9 mouse cellular contexts compared by ENCODE assay signal in the genomic region with DNA sequence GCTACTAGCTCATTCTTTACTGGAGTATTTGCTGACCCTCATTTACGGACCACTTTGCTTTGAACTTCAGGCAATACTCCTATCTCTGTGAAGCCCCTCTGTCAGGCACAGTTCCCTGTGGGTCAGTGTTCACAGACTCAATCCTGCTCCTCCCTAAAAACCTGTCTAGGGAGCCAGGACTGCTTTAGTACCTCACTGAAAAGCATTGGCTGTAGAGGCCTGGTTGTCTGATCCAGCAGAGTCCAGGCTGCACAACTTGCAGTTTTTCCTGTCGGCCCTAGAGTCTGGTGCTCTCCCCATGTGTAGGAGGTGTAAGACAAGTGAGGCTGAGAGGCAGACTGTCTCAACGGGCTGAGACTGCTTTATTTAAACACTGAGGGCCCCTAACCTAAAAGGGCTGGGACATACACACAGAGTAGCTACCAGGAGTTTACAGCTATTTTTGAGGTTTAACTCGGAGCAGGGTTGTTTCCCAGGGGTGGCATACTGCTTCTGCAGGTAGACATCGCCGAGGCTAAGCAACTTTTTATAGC. TPM values are rescaled to one million over a fixed set of nuclear protein-coding genes. Genes with fewer than 3 reads are reported as not detected.
A peak's percentile ranks its signal among the peaks of the same experiment; 100 is the strongest.
DNase-seq lines count a peak whose midpoint lies in the region; ATAC-seq and TF ChIP-seq lines count a peak whose summit lies in the region.
"Had no signal": no experiment of that assay in that cellular context is flagged by ENCODE, and none has a peak within 500 bp of the region (broad histone marks: within the 10 kb centered on the region; RNA-seq: fewer than 3 reads in every experiment).

No protein-coding gene starts in this region.

- TF ChIP-seq CTCF in CH12.LX (conservative IDR thresholded peaks at IDR 0.05 in 1 of 2, IDR thresholded peaks at IDR 0.05 in 1 of 2; ENCODE audit: low read depth in 2 of 2, low read length in 2 of 2): no peak

- peaks cover 14% of the 10 kb centered on the region; the same call in 1 of the 2 replicates for H3K4me1 ChIP-seq in heart, embryonic 11.5 days (ENCODE audit: control insufficient read depth, insufficient read depth, low read length)
- peaks cover 7 to 35% of the 10 kb centered on the region in 2 experiments; a peak in 3 of 4 replicates for H3K4me1 ChIP-seq in CH12.LX (ENCODE audit: control insufficient read depth in 1 of 2, insufficient read depth in 2 of 2)
- H3K4me1 ChIP-seq in forebrain, embryonic 11.5 days (replicated peaks; ENCODE audit: control insufficient read depth, insufficient read depth, low read length): peaks cover 10% of the 10 kb centered on the region; the same call in 1 of the 2 replicates
- peaks cover 48% of the 10 kb centered on the region for H3K4me1 ChIP-seq in liver, embryonic 12.5 days

- no peaks in the 10 kb centered on the region for H3K36me3 ChIP-seq in heart, embryonic 11.5 days (ENCODE audit: control insufficient read depth, insufficient read depth, low read length)
- peaks cover 0 to 4% of the 10 kb centered on the region in 2 experiments for H3K36me3 ChIP-seq in CH12.LX (replicated peaks in 1 of 2; ENCODE audit: control insufficient read depth in 1 of 2, insufficient read depth in 1 of 2, low read length in 1 of 2)
- no peaks in the 10 kb centered on the region; the same call in 1 of the 2 replicates for H3K36me3 ChIP-seq in forebrain, embryonic 11.5 days (ENCODE audit: control insufficient read depth, insufficient read depth, low read length)
- no peaks in the 10 kb centered on the region for H3K36me3 ChIP-seq in liver, embryonic 12.5 days

- H3K9ac ChIP-seq in heart, embryonic 11.5 days (ENCODE audit: low read depth, low read length): peak overlapping the region; percentile 89
- H3K9ac ChIP-seq in CH12.LX (ENCODE audit: insufficient read depth, low read depth): peak overlapping the region; percentile 54; the same call in 1 of the 2 replicates
- peak overlapping the region; percentile 72 for H3K9ac ChIP-seq in forebrain, embryonic 11.5 days (ENCODE audit: low read length)
- peak overlapping the region; percentile 91 for H3K9ac ChIP-seq in liver, embryonic 12.5 days

- no peak overlapping the region for H3K27ac ChIP-seq in heart, embryonic 11.5 days (ENCODE audit: low read depth, low read length)
- no peak overlapping the region for H3K27ac ChIP-seq in CH12.LX (ENCODE audit: insufficient read depth, low read depth)
- no peak overlapping the region for H3K27ac ChIP-seq in forebrain, embryonic 11.5 days (ENCODE audit: low read depth, low read length)
- H3K27ac ChIP-seq in liver, embryonic 12.5 days: peak overlapping the region; percentile 85; the same call in 1 of the 2 replicates

- 72% methylated on average over 6 of the region's 6 CpGs for WGBS in heart, embryonic 11.5 days (ENCODE audit: insufficient replicate concordance)
- 68% methylated on average over 6 of the region's 6 CpGs for WGBS in forebrain, embryonic 11.5 days
- WGBS in liver, embryonic 12.5 days (ENCODE audit: insufficient replicate concordance): 66% methylated on average over 6 of the region's 6 CpGs

- dilution Hi-C loops in CH12.LX (cut with MboI; ENCODE audit: extremely low pct_ligation_motif_present, extremely low pct_unique_long_range_greater_than_20kb, low sequenced_read_pairs): no loop called here

- intact Hi-C loops in heart, postnatal 36 days (cut with DNase I): no loop called here

- peak overlapping the region; percentile 78 for H3K4me2 ChIP-seq in heart, embryonic 11.5 days
- H3K4me2 ChIP-seq in CH12.LX (ENCODE audit: insufficient read depth, low read depth, poor library complexity, severe bottlenecking): peak overlapping the region; percentile 65
- H3K4me2 ChIP-seq in forebrain, embryonic 11.5 days (ENCODE audit: low read depth, low read length, severe bottlenecking): peak overlapping the region; percentile 92
- H3K4me2 ChIP-seq in liver, embryonic 12.5 days: peak overlapping the region; percentile 84

- in situ Hi-C loops in CH12.LX (cut with MboI; ENCODE audit: low pct_ligation_motif_present, low pct_unique_long_range_greater_than_20kb, low sequenced_read_pairs): no loop called here

- no peaks in the 10 kb centered on the region for H3K27me3 ChIP-seq in heart, embryonic 11.5 days (ENCODE audit: control insufficient read depth, insufficient read depth, low read length)
- H3K27me3 ChIP-seq in CH12.LX (replicated peaks): peaks cover 18% of the 10 kb centered on the region
- no peaks in the 10 kb centered on the region for H3K27me3 ChIP-seq in forebrain, embryonic 11.5 days (ENCODE audit: control insufficient read depth, insufficient read depth, low read length)
- H3K27me3 ChIP-seq in liver, embryonic 12.5 days (replicated peaks): peaks cover 33% of the 10 kb centered on the region

- H3K9me3 ChIP-seq in heart, embryonic 11.5 days (replicated peaks; ENCODE audit: control insufficient read depth, low read length): no peaks in the 10 kb centered on the region
- H3K9me3 ChIP-seq in CH12.LX (replicated peaks; ENCODE audit: low read length): no peaks in the 10 kb centered on the region
- H3K9me3 ChIP-seq in forebrain, embryonic 11.5 days (ENCODE audit: control insufficient read depth, low read length): no peaks in the 10 kb centered on the region
- H3K9me3 ChIP-seq in liver, embryonic 12.5 days (replicated peaks): no peaks in the 10 kb centered on the region

- H3K4me3 ChIP-seq in heart, embryonic 11.5 days (ENCODE audit: low read depth, low read length): peak overlapping the region; percentile 82
- H3K4me3 ChIP-seq in CH12.LX (replicated peaks in 1 of 3; ENCODE audit: low read depth in 2 of 3, low read length in 2 of 3, poor library complexity in 1 of 3): peak overlapping the region; percentile 57 to 96 (median 80)
- H3K4me3 ChIP-seq in forebrain, embryonic 11.5 days (ENCODE audit: low read depth, low read length): peak overlapping the region; percentile 64
- peak overlapping the region; percentile 98 for H3K4me3 ChIP-seq in liver, embryonic 12.5 days

- no peak for TF ChIP-seq EP300 in CH12.LX (IDR thresholded peaks at IDR 0.05; ENCODE audit: low read length)

- no peak for ATAC-seq in heart, embryonic 11.5 days (replicated peaks; ENCODE audit: insufficient number of reproducible peaks, low FRiP score, low TSS enrichment)
- no peak for ATAC-seq in forebrain, embryonic 11.5 days (replicated peaks; ENCODE audit: low FRiP score)
- ATAC-seq in liver, embryonic 12.5 days: no peak

- TF ChIP-seq RAD21 in CH12.LX (IDR thresholded peaks at IDR 0.05; ENCODE audit: low read depth, low read length): no peak

- no peak for TF ChIP-seq POLR2A in CH12.LX (IDR thresholded peaks at IDR 0.05; ENCODE audit: low read depth, low read length)

- DNase-seq in heart, postnatal 36 days: no peak
- no peak for DNase-seq in CH12.LX (ENCODE audit: extremely low read depth)
- DNase-seq in forebrain, embryonic 11.5 days (ENCODE audit: low spot score): no peak
- no peak for DNase-seq in yolk sac, embryonic 10.5 days (ENCODE audit: low spot score)
- DNase-seq in adrenal gland, postnatal 25 days: no peak
- DNase-seq in retina, embryonic 14.5 days (ENCODE audit: low spot score): no peak

- peaks cover 17% of the 10 kb centered on the region for H3K79me2 ChIP-seq in CH12.LX (replicated peaks; ENCODE audit: control insufficient read depth, extremely low read depth, insufficient read depth, poor library complexity, severe bottlenecking)

RNA-seq across cellular contexts. Expression of a gene that starts 1.3 kb away (rescaled TPM):
- 13.7 and 14.6 TPM in 2 replicates for polyA plus RNA-seq in heart, embryonic 11.5 days (2014; fragmentation: Nextera tagmentation; extraction: Ambion mirVana)
- 1 to 10 TPM; 2.3 to 2.4 TPM for total RNA-seq in heart, postnatal 36 days (2021)
- total RNA-seq in CH12.LX (2012; rRNA removed): 2.7 and 3.8 TPM in 2 replicates
- 0.32 TPM in 1 of 2 replicates, not detected in the other for total RNA-seq in CH12.LX (2014; rRNA removed)
- polyA plus RNA-seq in CH12.LX (2012; ENCODE audit: insufficient read length, low read depth): 0.38 and 0.66 TPM in 2 replicates
- polyA plus RNA-seq in forebrain, embryonic 11.5 days (2014; fragmentation: Nextera tagmentation; extraction: Ambion mirVana): 52.0 and 58.5 TPM in 2 replicates
- polyA plus RNA-seq in liver, embryonic 12.5 days (2016; fragmentation: Nextera tagmentation; extraction: Ambion mirVana): 2.8 and 3.0 TPM in 2 replicates
- 19.3 and 26.4 TPM in 2 replicates for total RNA-seq in adrenal gland, postnatal 25 days (2021)

RNA-seq across cellular contexts. Expression of a gene that starts 7.7 kb away (rescaled TPM):
- 26.3 and 26.5 TPM in 2 replicates for polyA plus RNA-seq in heart, embryonic 11.5 days (2014; fragmentation: Nextera tagmentation; extraction: Ambion mirVana)
- total RNA-seq in heart, postnatal 36 days (2021): 10 to 100 TPM; 16.6 to 18.0 TPM
- total RNA-seq in CH12.LX (2012; rRNA removed) (16.6 and 18.1 TPM in 2 replicates), CH12.LX (2014; rRNA removed) (11.0 TPM in 2 replicates)
- polyA plus RNA-seq in CH12.LX (2012; ENCODE audit: insufficient read length, low read depth): 26.8 and 27.1 TPM in 2 replicates
- 53.7 and 60.7 TPM in 2 replicates for polyA plus RNA-seq in forebrain, embryonic 11.5 days (2014; fragmentation: Nextera tagmentation; extraction: Ambion mirVana)
- polyA plus RNA-seq in liver, embryonic 12.5 days (2016; fragmentation: Nextera tagmentation; extraction: Ambion mirVana): 22.2 and 23.4 TPM in 2 replicates
- 56.6 and 81.6 TPM in 2 replicates for total RNA-seq in adrenal gland, postnatal 25 days (2021)

RNA-seq across cellular contexts. Expression of a gene that starts 8.6 kb away (rescaled TPM):
- 45.5 and 53.2 TPM in 2 replicates for polyA plus RNA-seq in heart, embryonic 11.5 days (2014; fragmentation: Nextera tagmentation; extraction: Ambion mirVana)
- total RNA-seq in heart, postnatal 36 days (2021): 10 to 100 TPM; 36.0 to 38.3 TPM
- total RNA-seq in CH12.LX (2012; rRNA removed) (48.1 and 52.7 TPM in 2 replicates), CH12.LX (2014; rRNA removed) (28.3 and 28.8 TPM in 2 replicates)
- 53.8 and 62.4 TPM in 2 replicates for polyA plus RNA-seq in CH12.LX (2012; ENCODE audit: insufficient read length, low read depth)
- polyA plus RNA-seq in forebrain, embryonic 11.5 days (2014; fragmentation: Nextera tagmentation; extraction: Ambion mirVana): 76.5 and 82.4 TPM in 2 replicates
- polyA plus RNA-seq in liver, embryonic 12.5 days (2016; fragmentation: Nextera tagmentation; extraction: Ambion mirVana): 45.6 and 48.2 TPM in 2 replicates
- total RNA-seq in adrenal gland, postnatal 25 days (2021): 57.7 and 73.7 TPM in 2 replicates

RNA-seq across cellular contexts. Expression of a gene that starts 15.6 kb away (rescaled TPM):
- polyA plus RNA-seq in heart, embryonic 11.5 days (2014; fragmentation: Nextera tagmentation; extraction: Ambion mirVana): 66.2 and 66.7 TPM in 2 replicates
- 10 to 100 TPM; 36.6 to 47.4 TPM for total RNA-seq in heart, postnatal 36 days (2021)
- 20.3 and 31.9 TPM in 2 replicates for total RNA-seq in CH12.LX (2012; rRNA removed)
- 18.6 and 18.7 TPM in 2 replicates for total RNA-seq in CH12.LX (2014; rRNA removed)
- 16.0 and 18.0 TPM in 2 replicates for polyA plus RNA-seq in CH12.LX (2012; ENCODE audit: insufficient read length, low read depth)
- 51.0 and 51.5 TPM in 2 replicates for polyA plus RNA-seq in forebrain, embryonic 11.5 days (2014; fragmentation: Nextera tagmentation; extraction: Ambion mirVana)
- polyA plus RNA-seq in liver, embryonic 12.5 days (2016; fragmentation: Nextera tagmentation; extraction: Ambion mirVana): 30.7 and 32.7 TPM in 2 replicates
- 94.2 and 128 TPM in 2 replicates for total RNA-seq in adrenal gland, postnatal 25 days (2021)

RNA-seq across cellular contexts. Expression of a gene that starts 56.5 kb away (rescaled TPM):
- polyA plus RNA-seq in heart, embryonic 11.5 days (2014; fragmentation: Nextera tagmentation; extraction: Ambion mirVana): not detected in 2 replicates
- total RNA-seq in heart, postnatal 36 days (2021): not detected
- total RNA-seq in CH12.LX (2012; rRNA removed): 0.25 and 0.34 TPM in 2 replicates
- not detected in 2 replicates for total RNA-seq in CH12.LX (2014; rRNA removed)
- not detected in 2 replicates for polyA plus RNA-seq in CH12.LX (2012; ENCODE audit: insufficient read length, low read depth)
- not detected in 2 replicates for polyA plus RNA-seq in forebrain, embryonic 11.5 days (2014; fragmentation: Nextera tagmentation; extraction: Ambion mirVana)
- polyA plus RNA-seq in liver, embryonic 12.5 days (2016; fragmentation: Nextera tagmentation; extraction: Ambion mirVana): not detected in 2 replicates
- total RNA-seq in adrenal gland, postnatal 25 days (2021): not detected in 2 replicates
- total RNA-seq: left cerebral cortex, postnatal 25 days had no signal
